Mouse (Mus musculus) limb, embryonic 14.5 days (tissue): ENCODE data around the gene Gm5737. TPM values are rescaled to one million over a fixed set of nuclear protein-coding genes. Genes with fewer than 3 reads are reported as not detected.

ENCODE experiments used
- ATAC-seq: fragments of 200-750 bp; cut with Nextera tagmentation; 2 replicates; pipeline ENCODE4 v1.8.0; 2017; ENCODE audit warnings: low read depth, moderate number of reproducible peaks, moderate TSS enrichment; ENCODE audit not compliant: low FRiP score
- DNase-seq: peaks from one replicate; pipeline ENCODE4 v3.0.0-alpha.2; 2015; ENCODE audit warnings: low spot score
- H3K27ac ChIP-seq: fragments of 300-500 bp; sonication (generic); replicated peaks from 2 replicates; pipeline ENCODE4 v1.5.1; 2014; ENCODE audit warnings: low read depth, mild to moderate bottlenecking, low read length, moderate library complexity, mixed read lengths
- H3K27me3 ChIP-seq: fragments of 300-500 bp; sonication (generic); 2 replicates; pipeline ENCODE4 v1.6.1; 2014; ENCODE audit warnings: low read length, mixed read lengths; ENCODE audit not compliant: control insufficient read depth, insufficient read depth
- H3K36me3 ChIP-seq: fragments of 300-500 bp; sonication (generic); 2 replicates; pipeline ENCODE4 v1.6.1; 2014; ENCODE audit warnings: mild to moderate bottlenecking, low read length, moderate library complexity, mixed read lengths; ENCODE audit not compliant: control insufficient read depth, insufficient read depth
- H3K4me1 ChIP-seq: fragments of 300-500 bp; sonication (generic); 2 replicates; pipeline ENCODE4 v1.6.1; 2014; ENCODE audit warnings: antibody characterized with exemption, low read length, mixed read lengths; ENCODE audit not compliant: control insufficient read depth, insufficient read depth
- H3K4me2 ChIP-seq: fragments of 300-500 bp; sonication (generic); replicated peaks from 2 replicates; pipeline ENCODE4 v1.6.1; 2014; ENCODE audit warnings: low read depth, mild to moderate bottlenecking, low read length, moderate library complexity; ENCODE audit not compliant: severe bottlenecking
- H3K4me3 ChIP-seq: fragments of 300-500 bp; sonication (generic); replicated peaks from 2 replicates; pipeline ENCODE4 v1.5.1; 2014; ENCODE audit warnings: low read length
- H3K9ac ChIP-seq: fragments of 300-500 bp; sonication (generic); 2 replicates; pipeline ENCODE4 v1.6.1; 2014; ENCODE audit warnings: mild to moderate bottlenecking, low read depth, low read length, moderate library complexity; ENCODE audit not compliant: severe bottlenecking
- H3K9me3 ChIP-seq: fragments of 300-500 bp; sonication (generic); 2 replicates; pipeline ENCODE4 v1.6.1; 2016; ENCODE audit warnings: low read length; ENCODE audit not compliant: control insufficient read depth
- POLR2A ChIP-seq: fragments of 200-500 bp; IDR thresholded peaks from 2 replicates; pipeline ENCODE4 v1.8.0; 2012; ENCODE audit warnings: inconsistent platforms, mild to moderate bottlenecking, moderate library complexity, borderline replicate concordance; ENCODE audit not compliant: insufficient read depth, insufficient read length; ENCODE audit errors: extremely low read depth
- WGBS: fragments of 180-500 bp; shearing (Covaris S2); extraction: QIAGEN DNeasy Blood & Tissue Kit; methylation state at CpG from one replicate; pipeline ENCODE4 v1.1.7; 2014; 5-methylcytosine and 5-hydroxymethylcytosine counted together
- polyA plus RNA-seq, 2 experiments: library from polyadenylated mRNA; depleted of rRNA in 1 of 2; stranded (reverse) in 1 of 2; unstranded in 1 of 2; fragments of >200 nt; fragmentation: Nextera tagmentation in 1 of 2; extraction: Ambion mirVana in 1 of 2; gene quantifications; 2 replicates each; pipeline versions ENCODE4 v1.2.1 to v1.2.3; 2012 to 2014

The Gm5737 gene
- polyA plus RNA-seq, 2 experiments, result not detected

DNA sequence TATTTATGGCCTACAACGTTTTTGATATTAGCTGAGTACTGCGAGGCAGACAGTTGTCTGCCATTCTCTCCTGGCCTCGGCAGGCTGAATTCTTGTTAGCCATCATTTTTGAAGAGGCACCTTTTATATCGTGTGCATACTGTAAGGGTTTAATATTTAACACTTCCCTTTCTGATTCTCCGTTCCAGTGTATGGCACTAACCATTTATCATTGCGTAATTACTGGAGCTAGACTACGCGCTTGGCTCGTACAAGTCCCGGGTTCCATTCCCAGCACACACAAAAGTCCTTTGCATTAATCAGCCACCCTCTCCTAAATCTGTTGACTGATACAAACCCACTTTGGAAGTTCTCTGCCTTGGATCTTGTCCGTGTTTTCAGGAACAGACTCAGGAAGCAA is 47.7 kb downstream of the Gm5737 start:
- Histone ChIP-seq H3K27ac (no peak overlapping the region), H3K36me3 (peaks cover 11% of the 10 kb centered on the region), H3K4me2 (no peak overlapping the region), H3K9me3 (no peaks in the 10 kb centered on the region), H3K9ac (no peak overlapping the region), H3K4me3 (no peak overlapping the region), H3K4me1 (peaks cover 25% of the 10 kb centered on the region), H3K27me3 (no peaks in the 10 kb centered on the region)
- no peak for TF ChIP-seq POLR2A
- ATAC-seq, result no peak
- no peak for DNase-seq
- 85% methylated on average over 11 of the region's 11 CpGs for WGBS

DNA sequence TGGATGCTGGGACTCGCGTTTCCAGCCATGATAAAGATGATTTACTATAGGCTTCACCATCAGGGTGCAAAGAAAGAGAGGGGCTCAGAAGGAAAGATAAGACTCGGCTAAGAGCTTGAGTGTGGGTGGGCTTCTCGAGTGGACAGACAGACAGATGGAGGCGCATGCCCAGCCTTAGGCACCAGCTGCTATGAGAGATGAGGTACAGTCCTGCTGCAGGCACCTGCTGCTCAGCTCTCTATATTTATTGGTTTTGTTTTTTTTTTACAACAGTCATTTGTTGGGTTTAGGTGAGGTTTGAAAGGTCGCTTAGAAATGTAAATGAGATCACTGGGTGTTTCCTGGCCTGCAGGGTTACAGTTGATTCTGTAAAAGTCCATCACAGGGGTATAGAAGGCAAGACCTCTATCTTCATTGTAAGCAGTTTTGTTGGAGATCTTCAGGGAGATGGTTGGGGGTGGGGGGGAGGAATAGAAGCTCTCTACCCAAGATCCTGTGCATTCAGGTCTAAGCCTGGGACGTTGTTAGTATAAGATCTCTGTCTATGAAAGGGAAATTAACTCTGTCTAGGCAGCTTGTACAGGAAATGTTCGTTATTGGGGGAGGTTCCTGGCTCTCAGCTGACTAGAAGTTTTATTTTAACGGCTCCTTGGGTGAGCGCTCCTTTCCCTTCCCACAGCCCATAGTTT is 48.8 kb downstream of the Gm5737 start:
- H3K9me3 ChIP-seq, result no peaks in the 10 kb centered on the region
- ATAC-seq, result no peak
- WGBS, result 35% methylated on average over 10 of the region's 10 CpGs
- H3K27me3 ChIP-seq, result no peaks in the 10 kb centered on the region
- no peak overlapping the region for H3K4me3 ChIP-seq
- H3K27ac ChIP-seq, result no peak overlapping the region
- H3K4me1 ChIP-seq, result peaks cover 34% of the 10 kb centered on the region
- no peak for DNase-seq
- H3K36me3 ChIP-seq, result peaks cover 11% of the 10 kb centered on the region
- H3K4me2 ChIP-seq, result no peak overlapping the region
- H3K9ac ChIP-seq, result no peak overlapping the region
- no peak for TF ChIP-seq POLR2A

DNA sequence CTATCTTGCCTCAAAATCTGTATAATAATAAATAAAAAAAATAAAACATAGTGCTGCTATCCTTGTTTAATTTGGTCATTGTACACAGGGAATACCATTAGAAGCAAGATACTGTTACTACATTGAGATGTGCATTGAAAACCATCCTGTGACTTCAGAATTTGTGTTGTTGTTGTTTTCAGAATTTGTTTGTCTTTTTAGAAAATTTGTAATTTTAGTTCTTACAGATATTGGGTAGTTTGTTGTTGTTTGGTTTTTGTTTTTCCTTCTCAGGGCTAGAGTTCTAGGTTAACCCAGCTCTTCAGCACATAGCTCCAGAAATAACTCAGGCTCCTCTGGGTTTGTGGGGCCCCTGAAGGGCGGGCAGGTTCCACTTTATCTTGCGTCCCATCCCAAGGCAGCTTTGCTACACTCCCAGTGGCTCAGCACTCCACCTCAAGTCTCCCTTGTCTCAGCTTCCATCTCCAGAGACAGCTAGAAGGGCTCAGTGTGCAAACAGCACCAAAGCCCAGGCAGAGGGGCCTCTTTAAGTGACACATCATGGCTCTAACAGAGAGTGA is 49.4 kb downstream of the Gm5737 start:
- DNase-seq (no peak), ATAC-seq (no peak)
- WGBS, result 40% methylated on average over 2 of the region's 2 CpGs
- Histone ChIP-seq H3K27ac (no peak overlapping the region), H3K9me3 (no peaks in the 10 kb centered on the region), H3K27me3 (no peaks in the 10 kb centered on the region), H3K4me3 (no peak overlapping the region), H3K4me1 (peaks cover 34% of the 10 kb centered on the region), H3K4me2 (no peak overlapping the region), H3K36me3 (peaks cover 11% of the 10 kb centered on the region), H3K9ac (no peak overlapping the region)
- no peak for TF ChIP-seq POLR2A

DNA sequence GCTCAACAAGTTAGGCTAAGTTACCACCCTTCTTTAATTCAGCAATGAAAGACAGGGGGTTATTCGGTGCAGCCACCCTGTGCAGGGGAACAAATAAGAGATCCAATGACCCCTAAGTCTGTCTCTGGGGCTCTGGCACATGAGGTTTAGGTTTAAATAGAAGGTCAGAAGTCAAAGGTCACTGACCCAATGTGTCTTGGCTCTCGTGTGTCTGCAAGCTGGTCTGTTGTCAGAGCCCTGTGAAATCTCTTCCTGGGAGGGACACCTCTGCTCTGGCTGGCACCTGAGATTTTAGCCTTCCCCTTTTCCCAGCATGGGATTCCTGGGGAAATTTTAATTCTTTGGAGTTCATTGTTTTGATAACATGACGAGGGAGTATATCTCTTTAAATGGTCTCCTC is 50.0 kb downstream of the Gm5737 start:
- no peak overlapping the region for H3K9ac ChIP-seq
- WGBS, result 21% methylated on average over 3 of the region's 3 CpGs
- H3K27ac ChIP-seq, result peak overlapping the region; percentile 61; the same call in 1 of the 2 replicates
- ATAC-seq (no peak), DNase-seq (no peak)
- H3K4me3 ChIP-seq, result no peak overlapping the region
- H3K4me2 ChIP-seq, result no peak overlapping the region
- H3K36me3 ChIP-seq, result peaks cover 11% of the 10 kb centered on the region
- no peak for TF ChIP-seq POLR2A
- no peaks in the 10 kb centered on the region for H3K27me3 ChIP-seq
- H3K9me3 ChIP-seq, result no peaks in the 10 kb centered on the region
- peaks cover 39% of the 10 kb centered on the region for H3K4me1 ChIP-seq

DNA sequence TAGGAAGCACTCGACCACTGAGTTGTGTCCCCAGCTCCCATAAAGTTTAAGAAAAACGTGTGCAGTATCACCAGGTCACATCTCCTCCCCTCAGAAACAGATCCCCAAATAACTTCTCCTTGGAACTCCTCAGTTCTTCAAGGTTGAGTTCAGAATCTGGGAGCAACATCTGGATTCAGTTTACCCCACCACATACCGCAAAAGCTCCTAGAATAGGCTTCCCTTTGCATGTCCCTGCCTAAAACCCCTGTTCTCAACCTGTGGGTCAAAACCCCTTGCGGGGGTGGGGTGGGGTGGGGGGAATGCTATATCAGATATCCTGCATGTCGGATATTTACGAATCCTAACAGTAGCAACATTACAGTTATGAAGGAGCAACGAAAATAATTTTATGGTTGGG is 50.5 kb downstream of the Gm5737 start:
- Histone ChIP-seq H3K4me2 (no peak overlapping the region), H3K4me3 (no peak overlapping the region)

More for the DNA sequence above, 50.5 kb downstream of the Gm5737 start:
- WGBS, result 21% methylated on average over 7 of the region's 7 CpGs
- H3K4me1 ChIP-seq, result peaks cover 43% of the 10 kb centered on the region
- H3K27ac ChIP-seq, result peak overlapping the region; percentile 61
- no peak overlapping the region for H3K9ac ChIP-seq
- TF ChIP-seq POLR2A, result no peak
- peaks cover 11% of the 10 kb centered on the region for H3K36me3 ChIP-seq
- ATAC-seq, result no peak
- H3K9me3 ChIP-seq, result no peaks in the 10 kb centered on the region
- no peak for DNase-seq
- H3K27me3 ChIP-seq, result no peaks in the 10 kb centered on the region
